Mouse (Mus musculus): ENCODE results near the gene D17Wsu92e. TPM values are rescaled to one million over a fixed set of nuclear protein-coding genes. Genes with fewer than 3 reads are reported as not detected.

The D17Wsu92e gene
- total and polyA plus RNA-seq, 3 experiments = 34.9 to 70.8 (median 44.2) TPM

GRCm38 (mm10) chr17:27732152-27732551, 88.3 kb downstream of the D17Wsu92e start:
- TF ChIP-seq MAZ (IDR thresholded peaks at IDR 0.05; ENCODE audit: low read depth, low read length) = no peak
- TF ChIP-seq NELFE (IDR thresholded peaks at IDR 0.05; ENCODE audit: low read depth, low read length) = no peak
- TF ChIP-seq IRF4 (IDR thresholded peaks at IDR 0.05; ENCODE audit: low read depth, low read length) = no peak
- TF ChIP-seq GABPA (IDR thresholded peaks at IDR 0.05; ENCODE audit: insufficient replicate concordance, low read depth, low read length) = no peak
- no peak for TF ChIP-seq BHLHE40 (IDR thresholded peaks at IDR 0.05; ENCODE audit: low read depth, low read length)
- Histone ChIP-seq H3K27me3 (replicated peaks) (no peaks in the 10 kb centered on the region), H3K79me2 (replicated peaks; ENCODE audit: control insufficient read depth, extremely low read depth, insufficient read depth, poor library complexity, severe bottlenecking) (no peaks in the 10 kb centered on the region), H3K4me1 (ENCODE audit: control insufficient read depth in 1 of 2, insufficient read depth in 2 of 2) (peaks cover 0 to 6% of the 10 kb centered on the region in 2 experiments; a peak in 2 of 4 replicates), H3K4me3 (replicated peaks in 1 of 3; ENCODE audit: low read depth in 2 of 3, low read length in 2 of 3, poor library complexity in 1 of 3) (no peak overlapping the region), H3K9ac (ENCODE audit: insufficient read depth, low read depth) (no peak overlapping the region), H3K36me3 (replicated peaks in 1 of 2; ENCODE audit: control insufficient read depth in 1 of 2, insufficient read depth in 1 of 2, low read length in 1 of 2) (no peaks in the 10 kb centered on the region), H3K9me3 (replicated peaks; ENCODE audit: low read length) (peaks cover 9% of the 10 kb centered on the region), H3K27ac (ENCODE audit: insufficient read depth, low read depth) (no peak overlapping the region), H3K4me2 (ENCODE audit: insufficient read depth, low read depth, poor library complexity, severe bottlenecking) (no peak overlapping the region)
- dilution Hi-C loops (cut with MboI; ENCODE audit: extremely low pct_ligation_motif_present, extremely low pct_unique_long_range_greater_than_20kb, low sequenced_read_pairs) (no loop called here), in situ Hi-C loops (cut with MboI; ENCODE audit: low pct_ligation_motif_present, low pct_unique_long_range_greater_than_20kb, low sequenced_read_pairs) (no loop called here)
- no peak for DNase-seq (ENCODE audit: extremely low read depth)

GRCm38 (mm10) chr17:27728770-27729169, 91.7 kb downstream of the D17Wsu92e start, which contains the start of gene Spdef:
Gene Spdef, minus strand, starts transcription at chr17:27728955.
- Histone ChIP-seq H3K27me3 (replicated peaks) (peaks cover 6% of the 10 kb centered on the region), H3K9ac (ENCODE audit: insufficient read depth, low read depth) (no peak within 1 kb of the TSS), H3K27ac (ENCODE audit: insufficient read depth, low read depth) (no peak within 1 kb of the TSS), H3K4me1 (ENCODE audit: control insufficient read depth in 1 of 2, insufficient read depth in 2 of 2) (peaks cover 3 to 16% of the 10 kb centered on the region in 2 experiments; a peak in 2 of 4 replicates), H3K79me2 (replicated peaks; ENCODE audit: control insufficient read depth, extremely low read depth, insufficient read depth, poor library complexity, severe bottlenecking) (no peaks in the 10 kb centered on the region), H3K4me3 (replicated peaks in 1 of 3; ENCODE audit: low read depth in 2 of 3, low read length in 2 of 3, poor library complexity in 1 of 3) (no peak within 1 kb of the TSS), H3K4me2 (ENCODE audit: insufficient read depth, low read depth, poor library complexity, severe bottlenecking) (no peak within 1 kb of the TSS), H3K36me3 (replicated peaks in 1 of 2; ENCODE audit: control insufficient read depth in 1 of 2, insufficient read depth in 1 of 2, low read length in 1 of 2) (no peaks in the 10 kb centered on the region), H3K9me3 (replicated peaks; ENCODE audit: low read length) (peaks cover 9% of the 10 kb centered on the region)
- DNase-seq (ENCODE audit: extremely low read depth) = no peak
- in situ Hi-C loops (cut with MboI; ENCODE audit: low pct_ligation_motif_present, low pct_unique_long_range_greater_than_20kb, low sequenced_read_pairs) (loop anchor here (10.0 kb wide), 1 partner anchor 74 kb away; the partner anchor contains the start of gene Pacsin1), dilution Hi-C loops (cut with MboI; ENCODE audit: extremely low pct_ligation_motif_present, extremely low pct_unique_long_range_greater_than_20kb, low sequenced_read_pairs) (no loop called here)
- no peak for TF ChIP-seq UBTF (IDR thresholded peaks at IDR 0.05; ENCODE audit: low read depth, low read length)
- TF ChIP-seq MXI1 (IDR thresholded peaks at IDR 0.05; ENCODE audit: low read depth, low read length) = no peak
- TF ChIP-seq CHD1 (IDR thresholded peaks at IDR 0.05; ENCODE audit: low read depth, low read length) = no peak
- TF ChIP-seq PAX5 (IDR thresholded peaks at IDR 0.05; ENCODE audit: low read length) = no peak
- TF ChIP-seq MAFK (IDR thresholded peaks at IDR 0.05; ENCODE audit: insufficient replicate concordance, low read length) = no peak
- TF ChIP-seq ZNF384 (IDR thresholded peaks at IDR 0.05; ENCODE audit: low read depth, low read length) = no peak

- Histone ChIP-seq H3K4me1 (ENCODE audit: control insufficient read depth in 1 of 2, insufficient read depth in 2 of 2) (peaks cover 3 to 16% of the 10 kb centered on the region in 2 experiments; a peak in 2 of 4 replicates), H3K36me3 (replicated peaks in 1 of 2; ENCODE audit: control insufficient read depth in 1 of 2, insufficient read depth in 1 of 2, low read length in 1 of 2) (no peaks in the 10 kb centered on the region), H3K4me2 (ENCODE audit: insufficient read depth, low read depth, poor library complexity, severe bottlenecking) (no peak overlapping the region), H3K4me3 (replicated peaks in 1 of 3; ENCODE audit: low read depth in 2 of 3, low read length in 2 of 3, poor library complexity in 1 of 3) (no peak overlapping the region), H3K79me2 (replicated peaks; ENCODE audit: control insufficient read depth, extremely low read depth, insufficient read depth, poor library complexity, severe bottlenecking) (no peaks in the 10 kb centered on the region), H3K27me3 (replicated peaks) (peaks cover 17% of the 10 kb centered on the region), H3K9ac (ENCODE audit: insufficient read depth, low read depth) (no peak overlapping the region), H3K27ac (ENCODE audit: insufficient read depth, low read depth) (no peak overlapping the region), H3K9me3 (replicated peaks; ENCODE audit: low read length) (peaks cover 9% of the 10 kb centered on the region)
- dilution Hi-C loops (cut with MboI; ENCODE audit: extremely low pct_ligation_motif_present, extremely low pct_unique_long_range_greater_than_20kb, low sequenced_read_pairs) = no loop called here
- no peak for TF ChIP-seq ELF1 (IDR thresholded peaks at IDR 0.05; ENCODE audit: low read depth, low read length)
- TF ChIP-seq IRF4 (IDR thresholded peaks at IDR 0.05; ENCODE audit: low read depth, low read length) = no peak
- TF ChIP-seq PAX5 (IDR thresholded peaks at IDR 0.05; ENCODE audit: low read length) = no peak
- no peak for TF ChIP-seq ZC3H11A (IDR thresholded peaks at IDR 0.05; ENCODE audit: low read depth, low read length)
- no peak for TF ChIP-seq CHD2 (IDR thresholded peaks at IDR 0.05; ENCODE audit: low read length)
- no peak for TF ChIP-seq TBP (conservative IDR thresholded peaks at IDR 0.05; ENCODE audit: low read depth, low read length)
- TF ChIP-seq ZKSCAN1 (IDR thresholded peaks at IDR 0.05; ENCODE audit: borderline replicate concordance, low read depth, low read length) = no peak
- TF ChIP-seq POLR2AphosphoS2 (IDR thresholded peaks at IDR 0.05; ENCODE audit: low read depth, low read length) = no peak
- TF ChIP-seq MAZ (IDR thresholded peaks at IDR 0.05; ENCODE audit: low read depth, low read length) = no peak
- TF ChIP-seq NRF1 (IDR thresholded peaks at IDR 0.05; ENCODE audit: low read depth, low read length) = no peak
- TF ChIP-seq JUN (IDR thresholded peaks at IDR 0.05; ENCODE audit: insufficient read depth, low read depth, low read length) = no peak
- no peak for TF ChIP-seq MEF2A (IDR thresholded peaks at IDR 0.05; ENCODE audit: borderline replicate concordance, low read depth, low read length)
- TF ChIP-seq TCF12 (IDR thresholded peaks at IDR 0.05; ENCODE audit: low read depth, low read length) = no peak
- no peak for TF ChIP-seq GABPA (IDR thresholded peaks at IDR 0.05; ENCODE audit: insufficient replicate concordance, low read depth, low read length)
- no peak for TF ChIP-seq NELFE (IDR thresholded peaks at IDR 0.05; ENCODE audit: low read depth, low read length)
- in situ Hi-C loops (cut with MboI; ENCODE audit: low pct_ligation_motif_present, low pct_unique_long_range_greater_than_20kb, low sequenced_read_pairs) = loop anchor here (10.0 kb wide), 1 partner anchor 72 kb away; the partner anchor contains the start of gene Pacsin1
- no peak for DNase-seq (ENCODE audit: extremely low read depth)
These were observed 93.9 kb downstream of the D17Wsu92e start for GRCm38 (mm10) chr17:27726527-27726926.

Measured in CH12.LX (cell line).